Mouse (Mus musculus) bone marrow, adult 2 months (tissue): ENCODE measurements around the gene Bloc1s5.

Experiments used
- CTCF ChIP-seq: fragments of 200-500 bp; IDR thresholded peaks from 2 replicates; pipeline ENCODE4 v1.5.1; 2011; ENCODE audit warnings: low read length, control low read depth; ENCODE audit not compliant: control insufficient read depth, insufficient read depth
- POLR2A ChIP-seq: fragments of 200-500 bp; IDR thresholded peaks from 2 replicates; pipeline ENCODE4 v1.6.1; 2011; ENCODE audit warnings: low read depth, mild to moderate bottlenecking, control low read depth, low read length, borderline replicate concordance; ENCODE audit not compliant: control insufficient read depth

- TF ChIP-seq POLR2A (no peak), CTCF (no peak)
Observed at GRCm38 (mm10) chr13:38605353-38605752, 29.6 kb downstream of the Bloc1s5 start.
